Mouse (Mus musculus): ENCODE measurements at regions not wholly inside any gene's neighbourhood (a gene's known extent, or its start where the extent isn't known, plus 50 kb on each side); places are given as distances from the start of the nearest gene placed in this dataset.

- no peak for DNase-seq (ENCODE audit: low spot score in 2 of 2)
These were observed 807.9 kb downstream of the Efnb2 start for GRCm38 (mm10) chr8:7853169-7853568.

DNA sequence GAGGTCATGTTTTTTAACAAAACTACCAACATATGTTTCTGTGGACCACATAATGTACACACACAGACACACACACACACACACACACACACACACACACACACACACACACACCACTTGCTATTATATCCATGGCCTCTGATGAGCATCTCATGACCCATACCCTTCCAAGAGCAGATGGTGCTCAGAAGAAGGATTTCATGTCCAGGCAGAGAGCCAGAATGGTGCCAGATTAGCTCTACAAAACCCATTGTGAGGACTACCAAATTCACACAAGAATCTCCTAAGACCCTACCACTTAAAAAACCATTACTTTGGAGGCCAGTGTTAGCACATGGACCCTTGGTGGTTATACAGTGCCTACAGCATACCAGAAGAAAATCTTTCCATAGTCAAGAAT is 810.5 kb downstream of the Efnb2 start:
- no peak for DNase-seq (ENCODE audit: low spot score in 2 of 2)

DNA sequence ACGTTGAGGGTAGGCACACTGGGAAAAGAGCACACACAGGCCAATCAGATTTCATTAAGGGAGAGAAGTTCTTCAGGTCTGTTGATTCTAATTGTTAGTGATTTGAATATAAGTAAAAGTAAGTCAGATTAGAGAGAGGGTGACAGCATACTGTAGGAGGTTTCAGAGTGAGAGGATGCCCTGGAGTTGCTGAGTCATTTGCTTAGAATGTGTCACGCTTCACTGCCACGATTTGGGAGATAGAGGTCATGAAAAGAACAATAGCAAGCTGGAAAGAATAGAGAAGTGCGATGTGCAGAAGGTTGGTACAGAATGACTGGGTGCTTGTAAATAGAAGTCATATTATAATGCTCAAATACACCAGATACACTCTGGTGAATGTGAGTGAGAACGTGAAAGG is 829.1 kb downstream of the Efnb2 start:
- DNase-seq (ENCODE audit: low spot score in 2 of 2): no peak

DNA sequence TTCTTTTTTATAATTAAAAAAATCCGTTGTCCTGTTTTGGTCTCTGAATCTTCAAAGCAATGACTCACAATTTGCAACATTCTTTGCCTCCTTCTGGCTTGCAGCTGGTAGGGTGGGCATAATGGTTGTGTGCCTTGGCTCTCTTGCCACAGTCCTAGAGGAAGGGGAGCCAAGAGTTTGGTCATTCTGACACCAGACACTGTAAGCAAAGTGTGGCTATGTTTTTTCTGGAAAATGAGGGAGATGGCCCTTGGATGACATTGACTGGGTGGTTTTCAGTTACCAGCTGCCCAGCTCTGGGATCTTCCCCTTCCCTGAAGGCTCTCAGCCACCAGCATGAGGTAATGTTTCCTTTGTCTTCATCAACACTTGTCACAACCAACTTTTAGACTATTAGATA is 833.2 kb downstream of the Efnb2 start:
- no peak for DNase-seq (ENCODE audit: low spot score in 2 of 2)

- DNase-seq (ENCODE audit: low spot score in 2 of 2): no peak
These were observed 852.6 kb downstream of the Efnb2 start for GRCm38 (mm10) chr8:7808395-7808794.

- no peak for DNase-seq (ENCODE audit: low spot score in 2 of 2)
These were observed 861.8 kb downstream of the Efnb2 start for GRCm38 (mm10) chr8:7799221-7799620.

GRCm38 (mm10) chr8:7796156-7796555 is 864.9 kb downstream of the Efnb2 start:
- no peak for DNase-seq (ENCODE audit: low spot score in 2 of 2)

DNA sequence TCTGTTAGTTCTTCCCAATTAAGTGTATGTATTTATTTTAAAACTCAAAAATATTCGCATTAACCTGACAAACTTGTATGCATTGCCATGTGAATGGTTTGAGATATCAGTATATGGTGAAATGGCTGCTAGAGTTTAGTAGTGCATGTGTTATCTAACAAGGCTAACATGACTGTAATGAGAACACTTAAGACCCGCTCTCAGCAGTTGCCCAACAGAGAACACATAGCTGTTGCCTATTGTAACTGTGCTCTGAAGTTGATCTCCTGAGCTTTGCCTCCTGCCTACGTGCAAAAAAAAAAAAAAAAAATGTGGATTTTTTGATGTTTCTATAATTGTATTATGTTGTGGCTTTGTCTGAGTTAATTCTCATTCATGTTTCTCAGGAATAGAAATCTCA is 897.2 kb downstream of the Efnb2 start:
- DNase-seq (ENCODE audit: low spot score in 2 of 2): no peak

DNA sequence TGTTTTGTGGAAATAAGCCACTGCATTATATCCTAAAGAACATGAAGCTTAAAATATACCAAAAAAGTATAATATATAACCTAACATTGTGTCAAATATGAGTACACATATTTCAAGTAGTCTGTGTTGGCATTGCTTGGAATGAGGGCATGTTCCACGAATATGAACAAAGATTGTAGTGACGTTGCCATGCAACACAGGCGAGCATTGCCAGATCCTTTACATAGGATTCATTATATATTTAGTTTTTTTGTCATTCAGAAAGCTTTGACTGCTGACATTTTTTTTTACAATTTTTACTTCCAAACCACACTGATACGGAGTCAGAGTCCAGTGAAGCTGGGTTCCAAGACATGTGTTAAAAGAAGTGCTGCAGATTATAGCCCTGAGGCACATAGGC is 900.1 kb downstream of the Efnb2 start:
- no peak for DNase-seq (ENCODE audit: low spot score in 2 of 2)

DNA sequence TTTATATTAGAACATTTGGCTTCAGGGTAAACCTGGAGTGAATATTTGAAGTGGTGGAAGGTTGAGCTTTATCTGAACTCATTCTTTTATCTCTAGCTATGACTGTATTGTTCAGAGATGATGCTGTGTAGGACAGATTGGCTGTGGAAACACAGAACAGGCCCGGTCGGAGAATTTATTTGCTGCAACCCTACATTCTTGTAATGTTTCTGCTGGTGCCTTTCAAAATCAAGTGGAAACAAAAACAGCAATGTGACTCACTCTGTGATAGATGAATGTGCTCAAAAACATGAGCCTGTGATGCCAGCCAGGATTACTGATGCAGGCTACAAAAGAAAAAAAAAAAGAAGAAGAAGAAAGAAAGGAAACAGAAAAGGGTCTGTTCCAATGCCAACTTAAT is 928.3 kb downstream of the Efnb2 start:
- peak in 1 of 2 experiments; percentile 5 for DNase-seq (ENCODE audit: low spot score in 2 of 2)

DNA sequence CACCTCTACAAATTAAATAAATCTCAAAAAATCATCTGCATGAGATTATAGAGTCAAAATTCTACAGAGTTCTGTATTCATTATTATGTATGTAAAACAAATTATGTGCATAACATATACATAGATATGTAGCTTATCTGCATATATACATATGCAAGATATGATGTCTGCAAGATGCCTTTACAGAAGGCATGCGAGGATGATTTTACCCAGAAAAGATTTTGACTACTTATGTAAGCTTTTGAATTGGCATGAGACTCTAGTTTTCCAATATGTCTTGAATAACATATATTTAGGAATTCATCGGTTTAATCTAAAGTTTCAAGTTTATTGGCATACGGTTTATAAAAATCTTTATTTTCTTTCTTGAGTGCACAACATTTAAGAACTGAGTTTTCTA is 939.2 kb downstream of the Efnb2 start:
- DNase-seq (ENCODE audit: low spot score in 2 of 2): no peak

DNA sequence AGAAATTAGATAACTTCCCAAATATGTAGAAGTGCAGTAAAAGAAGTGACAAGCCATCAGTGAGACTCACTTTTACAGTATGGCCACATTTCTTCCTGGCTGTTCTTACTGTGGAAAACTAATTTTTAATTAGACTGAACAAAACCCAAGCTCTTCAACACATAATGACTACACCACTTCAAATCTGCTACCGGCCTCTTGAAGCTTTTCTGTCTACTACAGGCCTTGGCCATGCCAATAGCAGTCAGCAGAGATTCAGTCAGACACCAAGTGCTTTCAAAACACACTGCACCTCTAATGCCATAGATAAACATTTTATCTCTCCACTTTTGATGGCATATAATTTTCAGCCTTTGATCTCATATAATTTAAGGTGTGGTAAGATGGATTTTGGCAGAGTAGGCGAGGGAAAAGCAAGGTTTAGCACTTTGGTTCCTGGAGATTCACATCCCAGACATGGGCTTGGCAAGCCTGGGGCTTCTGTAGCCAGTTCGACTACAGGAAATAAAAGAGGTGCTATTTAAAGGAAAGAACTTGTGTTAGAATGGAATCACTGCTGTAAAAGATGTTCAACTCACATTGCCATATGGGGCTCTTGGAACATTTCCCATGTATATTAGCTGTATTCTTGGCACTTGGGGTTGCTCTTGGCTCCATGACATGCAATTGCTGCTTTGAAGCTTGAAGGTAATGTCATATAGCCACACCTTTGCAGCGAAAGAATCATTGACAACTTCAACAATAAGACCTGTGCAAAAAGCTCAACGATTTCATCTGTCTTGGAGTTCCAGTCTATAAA is 941.9 kb downstream of the Efnb2 start:
- DNase-seq (ENCODE audit: low spot score in 2 of 2): peak; percentile 29 to 61

DNA sequence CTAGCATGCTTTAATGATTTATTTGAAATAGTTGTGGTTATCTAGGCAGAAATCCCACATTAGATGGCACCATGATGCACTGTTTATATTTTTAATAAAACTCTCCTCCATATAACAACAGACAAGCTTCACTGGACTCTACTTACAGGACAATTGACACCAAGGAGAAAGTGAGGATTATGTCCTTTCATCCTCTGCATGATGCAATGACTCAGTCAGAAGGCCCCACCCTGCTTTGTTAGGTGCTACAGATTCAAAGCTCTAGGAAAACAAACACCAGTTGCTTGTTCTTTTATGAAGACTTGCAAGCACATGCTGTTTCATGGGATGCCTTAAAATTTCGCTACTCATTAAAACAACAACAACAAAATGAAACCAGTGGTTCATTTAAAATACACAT is 950.3 kb downstream of the Efnb2 start:
- DNase-seq (ENCODE audit: low spot score in 2 of 2): no peak

DNA sequence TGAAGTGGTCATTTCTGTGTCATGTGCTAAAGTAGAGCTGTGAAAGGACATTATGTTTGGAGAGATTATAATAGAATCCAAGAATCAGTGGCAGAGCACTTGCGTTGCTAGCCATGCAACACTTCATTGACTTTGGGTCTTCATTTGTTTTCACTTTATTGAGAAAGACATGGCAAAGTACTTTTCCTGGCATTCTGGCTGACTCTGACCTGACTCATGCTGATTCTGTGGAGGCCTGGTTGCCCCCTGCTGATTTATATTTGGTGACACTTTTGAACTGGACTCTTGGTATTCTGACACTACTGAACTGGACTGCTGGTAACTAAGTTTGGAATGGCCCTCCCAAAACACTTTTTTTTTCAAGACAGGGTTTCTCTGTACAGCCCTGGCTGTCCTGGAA is 951.6 kb downstream of the Efnb2 start:
- DNase-seq (ENCODE audit: low spot score in 2 of 2): no peak

DNA sequence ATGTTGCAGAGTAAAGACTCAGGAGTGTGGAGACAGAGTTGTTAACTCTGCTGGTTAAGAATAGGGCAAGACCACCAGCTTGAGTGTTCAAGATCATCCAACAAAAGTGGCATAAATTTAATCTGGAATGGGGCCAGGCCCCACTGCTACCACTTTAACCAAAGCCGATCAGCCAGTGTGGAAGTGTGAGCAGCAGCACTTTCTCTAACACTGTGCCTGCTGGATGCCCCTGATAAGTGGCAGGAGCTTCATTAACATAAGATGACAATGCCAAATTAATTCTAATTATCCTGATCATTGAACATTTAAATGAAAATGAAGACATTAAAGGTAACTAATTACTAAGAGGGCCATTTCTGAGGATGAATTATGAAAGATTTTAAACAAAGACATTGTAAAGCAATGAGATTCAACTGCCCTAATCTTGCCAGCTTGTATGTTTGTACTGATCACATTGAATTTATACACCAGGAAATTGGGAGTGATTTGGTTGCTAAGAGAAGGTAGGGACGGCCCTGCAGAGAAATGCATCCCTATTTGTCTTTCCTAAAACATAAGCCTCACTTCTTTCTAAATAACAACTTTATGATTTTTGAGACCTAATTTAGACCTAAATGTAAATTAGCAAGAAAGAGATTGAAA is 969.6 kb downstream of the Efnb2 start:
- no peak for DNase-seq (ENCODE audit: low spot score in 2 of 2)

GRCm38 (mm10) chr8:7653804-7654203 is 1007.2 kb downstream of the Efnb2 start:
- no peak for DNase-seq (ENCODE audit: low spot score in 2 of 2)
